Mouse (Mus musculus): ENCODE measurements around the gene Runx2. TPM values are rescaled to one million over a fixed set of nuclear protein-coding genes. Genes with fewer than 3 reads are reported as not detected.

Runx2 gene
- total and polyA plus RNA-seq, 3 experiments: not detected

DNA sequence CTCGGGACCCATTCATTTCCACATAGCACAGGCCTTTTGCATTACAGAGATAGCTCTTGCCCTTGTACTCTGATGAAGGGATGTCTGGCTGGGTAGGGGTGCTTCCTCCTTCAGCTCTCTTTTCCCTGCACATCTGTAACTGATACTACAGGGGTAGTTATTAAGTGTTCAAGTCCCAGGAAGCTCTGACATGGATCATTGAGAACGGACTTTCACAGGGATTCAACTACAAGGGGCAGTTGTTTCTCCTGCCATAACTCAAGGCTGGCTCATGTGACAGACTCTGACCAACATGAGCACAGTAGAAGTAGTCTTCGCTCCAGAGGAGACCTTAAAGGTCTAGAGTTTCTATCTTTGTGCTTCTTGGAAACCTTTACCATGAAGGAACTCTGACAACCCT is 226.1 kb downstream of the Runx2 start:
- no peak for DNase-seq (ENCODE audit: low read depth, low spot score)
- Histone ChIP-seq H3K4me1 (ENCODE audit: control insufficient read depth in 1 of 2, insufficient read depth in 2 of 2, low read length in 2 of 2) (no peaks in the 10 kb centered on the region), H3K27me3 (ENCODE audit: control insufficient read depth in 1 of 2, insufficient read depth in 2 of 2, low read length in 2 of 2) (no peaks in the 10 kb centered on the region; a peak in 1 of 4 replicates), H3K9ac (ENCODE audit: control insufficient read depth, low read depth, low read length, poor library complexity, severe bottlenecking) (no peak overlapping the region), H3K9me3 (replicated peaks; ENCODE audit: insufficient read depth, low read length) (no peaks in the 10 kb centered on the region), H3K36me3 (ENCODE audit: control insufficient read depth in 1 of 2, insufficient read depth in 2 of 2, low read length in 2 of 2) (no peaks in the 10 kb centered on the region), H3K79me2 (ENCODE audit: control insufficient read depth, insufficient read depth, low read length, poor library complexity) (no peaks in the 10 kb centered on the region), H3K4me3 (ENCODE audit: control insufficient read depth in 1 of 2, insufficient read depth in 1 of 2, low read depth in 2 of 2, low read length in 2 of 2) (no peak overlapping the region), H3K27ac (ENCODE audit: control insufficient read depth, low read depth, low read length) (no peak overlapping the region)
- TF ChIP-seq MYC (IDR thresholded peaks at IDR 0.05; ENCODE audit: low read depth, low read length): no peak

DNA sequence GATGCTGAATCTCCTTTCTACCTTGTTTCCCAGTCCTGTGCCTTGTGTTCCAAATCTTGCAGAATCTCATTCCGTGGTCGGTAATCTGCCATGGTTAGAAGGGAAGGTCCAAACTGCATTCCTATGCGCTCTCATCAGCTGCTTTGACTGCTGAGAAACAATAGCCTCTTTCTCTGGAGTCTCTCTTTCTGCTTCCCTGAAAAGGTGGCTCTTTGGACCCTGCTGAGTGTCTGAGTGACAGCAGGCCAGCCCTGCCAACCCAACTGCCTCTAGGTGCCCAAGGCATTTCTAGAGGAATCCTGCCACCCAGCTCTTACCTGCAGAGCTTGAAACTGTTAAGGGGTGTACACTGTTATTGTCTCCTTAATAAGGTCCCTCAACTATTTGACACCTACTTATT is 226.6 kb downstream of the Runx2 start:
- DNase-seq (ENCODE audit: low read depth, low spot score): no peak
- Histone ChIP-seq H3K36me3 (ENCODE audit: control insufficient read depth in 1 of 2, insufficient read depth in 2 of 2, low read length in 2 of 2) (no peaks in the 10 kb centered on the region), H3K79me2 (ENCODE audit: control insufficient read depth, insufficient read depth, low read length, poor library complexity) (no peaks in the 10 kb centered on the region), H3K4me3 (ENCODE audit: control insufficient read depth in 1 of 2, insufficient read depth in 1 of 2, low read depth in 2 of 2, low read length in 2 of 2) (no peak overlapping the region), H3K9ac (ENCODE audit: control insufficient read depth, low read depth, low read length, poor library complexity, severe bottlenecking) (no peak overlapping the region), H3K4me1 (ENCODE audit: control insufficient read depth in 1 of 2, insufficient read depth in 2 of 2, low read length in 2 of 2) (no peaks in the 10 kb centered on the region), H3K9me3 (replicated peaks; ENCODE audit: insufficient read depth, low read length) (no peaks in the 10 kb centered on the region), H3K27me3 (ENCODE audit: control insufficient read depth in 1 of 2, insufficient read depth in 2 of 2, low read length in 2 of 2) (no peaks in the 10 kb centered on the region; a peak in 1 of 4 replicates), H3K27ac (ENCODE audit: control insufficient read depth, low read depth, low read length) (no peak overlapping the region)
- no peak for TF ChIP-seq MYB (IDR thresholded peaks at IDR 0.05; ENCODE audit: low read depth, low read length)
- TF ChIP-seq MXI1 (IDR thresholded peaks at IDR 0.05; ENCODE audit: low read depth, low read length): no peak
- TF ChIP-seq KAT2A (conservative IDR thresholded peaks at IDR 0.05; ENCODE audit: low read depth, low read length): no peak
- TF ChIP-seq ZMIZ1 (IDR thresholded peaks at IDR 0.05; ENCODE audit: low read depth, low read length): no peak
- no peak for TF ChIP-seq ELF1 (IDR thresholded peaks at IDR 0.05; ENCODE audit: low read depth, low read length)
- no peak for TF ChIP-seq CHD2 (IDR thresholded peaks at IDR 0.05; ENCODE audit: low read length)
- TF ChIP-seq HCFC1 (IDR thresholded peaks at IDR 0.05; ENCODE audit: low read depth, low read length): no peak
- TF ChIP-seq TCF12 (IDR thresholded peaks at IDR 0.05; ENCODE audit: low read depth, low read length): no peak
- no peak for TF ChIP-seq USF1 (IDR thresholded peaks at IDR 0.05; ENCODE audit: low read depth, low read length)
- no peak for TF ChIP-seq POLR2AphosphoS2 (IDR thresholded peaks at IDR 0.05; ENCODE audit: low read length)
- no peak for TF ChIP-seq MAZ (IDR thresholded peaks at IDR 0.05; ENCODE audit: low read depth, low read length)
- no peak for TF ChIP-seq BHLHE40 (IDR thresholded peaks at IDR 0.05; ENCODE audit: borderline replicate concordance, low read depth, low read length)
- TF ChIP-seq TAL1 (IDR thresholded peaks at IDR 0.05; ENCODE audit: low read length): no peak
- TF ChIP-seq RAD21 (IDR thresholded peaks at IDR 0.05; ENCODE audit: low read depth, low read length): no peak
- TF ChIP-seq ZNF384 (IDR thresholded peaks at IDR 0.05; ENCODE audit: low read depth, low read length): no peak
- no peak for TF ChIP-seq JUND (IDR thresholded peaks at IDR 0.05; ENCODE audit: low read depth, low read length)
- TF ChIP-seq CTCF (IDR thresholded peaks at IDR 0.05 in 2 of 3, conservative IDR thresholded peaks at IDR 0.05 in 1 of 3; ENCODE audit: control insufficient read depth in 1 of 3, insufficient read depth in 1 of 3, low read depth in 2 of 3, low read length in 3 of 3, poor library complexity in 1 of 3, severe bottlenecking in 1 of 3): no peak
